Mouse (Mus musculus) c-Kit-positive CD71-positive TER-119-negative erythroid progenitor cells, embryonic 14.5 days (primary cell): ENCODE results near the gene Abca5.
"Not testable (repeated sequence)": the region's sequence is repeated elsewhere in the genome, so short reads cannot be mapped to it uniquely, and the experiment has no call there.

Source experiments
- DNase-seq: peaks from one replicate; pipeline ENCODE4 v3.0.0-alpha.2; 2013; ENCODE audit warnings: low read depth

Gene Abca5

DNA sequence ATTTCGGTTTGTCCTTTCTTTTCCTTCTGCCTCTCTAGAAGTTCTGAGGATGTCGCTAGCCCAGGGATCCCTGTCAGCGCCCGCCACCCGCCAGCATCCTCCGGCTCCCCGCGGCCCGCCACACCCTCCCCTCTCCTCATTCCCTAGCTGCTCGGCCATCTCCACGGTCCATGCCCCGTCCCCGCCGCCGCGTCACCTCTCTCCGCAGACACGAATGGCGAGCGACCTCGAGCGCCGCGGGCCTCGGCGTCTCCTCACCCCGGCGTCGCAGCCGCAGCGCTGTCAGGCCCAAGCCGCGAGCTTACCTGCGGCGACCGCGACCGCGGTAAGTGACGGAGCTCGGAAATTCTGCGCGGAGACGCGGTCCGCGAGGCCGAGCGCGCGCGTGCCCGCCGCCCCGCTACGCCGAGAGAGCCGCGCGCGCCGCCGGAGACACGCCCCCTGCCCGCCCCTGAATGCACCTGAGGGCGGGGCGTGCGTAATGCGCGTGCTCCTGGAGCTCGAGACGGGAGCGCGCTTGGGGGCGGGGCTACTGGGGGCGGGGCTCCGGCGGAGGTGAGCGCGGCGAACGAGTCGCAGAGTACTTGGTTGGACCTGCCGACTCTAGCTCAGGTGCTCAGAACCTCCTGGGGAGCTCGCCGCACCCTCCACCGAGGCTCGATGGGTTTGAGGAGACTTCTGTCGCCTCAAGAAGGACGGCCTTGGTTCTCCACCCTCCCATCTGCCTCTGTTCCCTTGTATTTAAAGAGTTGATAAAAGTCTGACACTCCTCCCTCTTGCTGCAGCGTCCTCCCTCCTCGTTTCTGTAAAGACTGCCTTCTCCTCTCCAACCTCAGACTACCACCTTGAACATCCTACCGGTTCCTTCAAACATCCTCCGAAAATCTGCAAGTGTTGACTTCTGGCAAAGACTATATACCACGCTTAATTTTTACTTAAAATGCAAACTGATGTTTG, at the start of gene Abca5:
Abca5 (minus strand) TSS at position 428 of the 957 bp plus-strand sequence.
- DNase-seq = peak; percentile 75

- no peak for DNase-seq
These were observed 48.0 kb upstream of the Abca5 start for GRCm38 (mm10) chr11:110385487-110385886.

- no peak for DNase-seq
These were observed 42.8 kb upstream of the Abca5 start for GRCm38 (mm10) chr11:110380310-110380668.

GRCm38 (mm10) chr11:110379661-110380309, 42.3 kb upstream of the Abca5 start:
- peak; percentile 30 for DNase-seq

DNA sequence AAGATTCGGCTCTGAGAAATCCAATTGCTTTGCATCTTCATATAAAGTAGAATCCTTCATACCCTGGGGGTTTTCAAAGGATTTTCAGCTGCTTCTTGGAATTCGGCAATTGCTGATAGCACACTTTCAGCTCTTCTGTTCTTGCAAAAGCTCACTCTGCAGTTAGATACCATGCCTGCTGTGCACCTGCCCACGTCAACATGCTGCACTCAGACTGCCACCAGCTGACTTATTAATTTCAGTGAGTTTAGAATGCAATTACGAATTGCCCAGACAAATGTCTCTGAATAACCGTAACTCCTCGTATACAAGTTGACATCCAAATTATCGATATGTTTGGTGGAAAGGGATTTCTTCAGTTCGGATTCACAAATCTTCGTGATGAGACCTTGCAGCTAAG, 36.5 kb upstream of the Abca5 start:
- DNase-seq = no peak

- DNase-seq = no peak
These were observed 34.9 kb upstream of the Abca5 start for GRCm38 (mm10) chr11:110372266-110372954.

DNA sequence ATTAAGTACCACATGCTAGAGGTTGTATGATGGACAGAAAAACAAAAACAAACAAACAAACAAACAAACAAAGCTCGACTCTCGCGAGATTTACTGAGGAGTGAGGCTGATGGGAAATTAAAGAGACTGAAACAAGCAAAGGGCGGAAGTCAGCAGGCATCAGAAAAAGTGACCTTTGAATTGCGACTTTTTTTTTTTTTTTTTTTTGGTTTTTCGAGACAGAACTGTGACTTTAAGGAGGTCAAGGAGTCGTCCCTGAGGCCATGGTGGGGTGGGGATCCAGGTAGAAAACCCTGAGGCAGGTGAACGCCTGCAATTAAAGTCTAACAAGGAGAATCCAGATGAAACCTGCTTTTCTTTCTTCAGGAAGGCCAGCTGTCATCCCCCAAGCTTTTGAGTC, 34.3 kb upstream of the Abca5 start:
- DNase-seq = no peak

- DNase-seq = no peak
These were observed 31.9 kb upstream of the Abca5 start for GRCm38 (mm10) chr11:110369312-110370019.

DNA sequence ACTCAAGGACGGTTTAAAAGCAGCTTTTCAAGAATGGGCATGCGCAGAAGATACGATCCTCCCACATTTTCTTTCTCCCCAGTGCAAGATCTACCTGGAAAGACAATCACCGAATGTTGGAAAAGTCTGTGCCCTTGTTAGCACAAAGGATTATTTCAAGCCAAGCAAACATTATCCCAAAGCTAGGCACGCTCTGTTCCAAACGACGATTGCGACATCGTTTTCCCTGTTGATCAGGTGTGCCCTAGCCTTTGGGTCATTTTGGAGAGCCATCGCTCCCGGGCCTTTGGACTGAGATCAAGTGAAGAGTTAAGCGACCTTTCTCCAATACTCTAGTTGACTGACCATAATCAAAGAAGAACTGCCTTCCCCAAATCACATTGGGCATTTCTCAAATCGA, 30.1 kb upstream of the Abca5 start:
- DNase-seq = no peak

GRCm38 (mm10) chr11:110366902-110367301, 29.4 kb upstream of the Abca5 start:
- peak; percentile 17 for DNase-seq

DNA sequence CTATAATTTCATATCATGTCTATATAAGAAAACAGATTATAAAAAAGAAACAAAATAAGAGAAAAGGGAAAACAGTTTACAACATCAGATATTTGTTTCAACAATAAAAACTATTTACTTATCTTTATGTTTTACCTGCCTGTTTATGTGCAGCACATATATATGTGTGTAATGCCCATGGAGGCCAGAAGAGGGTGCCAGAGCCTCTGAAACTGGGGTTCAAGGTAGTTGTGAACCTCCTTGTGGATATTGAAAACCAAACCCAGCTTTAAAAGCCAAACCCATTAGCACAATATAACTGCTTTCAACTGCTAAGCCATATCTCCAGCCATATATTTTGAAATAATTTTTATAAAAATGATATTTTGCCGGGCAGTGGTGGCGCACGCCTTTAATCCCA, 27.5 kb upstream of the Abca5 start:
- DNase-seq = peak; percentile 51

- DNase-seq = no peak
These were observed 20.4 kb upstream of the Abca5 start for GRCm38 (mm10) chr11:110357756-110358551.

GRCm38 (mm10) chr11:110355131-110355530, 17.6 kb upstream of the Abca5 start:
- DNase-seq = not testable (repeated sequence)

DNA sequence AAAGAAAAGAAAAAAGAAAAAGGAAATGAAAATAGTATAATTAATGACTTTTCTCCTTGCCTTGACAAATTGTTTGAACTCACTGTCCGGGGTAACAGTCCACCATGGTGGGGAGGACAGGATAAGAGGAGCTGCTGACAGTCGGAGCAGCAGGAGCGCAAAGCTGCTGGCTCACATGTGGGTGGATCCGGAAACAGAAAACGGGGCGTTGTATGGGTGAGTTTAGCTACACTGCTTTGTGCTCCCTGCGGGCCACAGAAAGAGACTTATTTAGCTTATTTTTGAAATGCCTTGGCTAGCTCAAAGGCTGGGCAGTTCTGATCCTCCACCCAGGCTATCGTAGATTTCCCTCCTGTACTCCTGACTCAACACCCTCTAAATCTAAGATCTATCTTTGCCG, 16.7 kb upstream of the Abca5 start:
- DNase-seq = no peak

DNA sequence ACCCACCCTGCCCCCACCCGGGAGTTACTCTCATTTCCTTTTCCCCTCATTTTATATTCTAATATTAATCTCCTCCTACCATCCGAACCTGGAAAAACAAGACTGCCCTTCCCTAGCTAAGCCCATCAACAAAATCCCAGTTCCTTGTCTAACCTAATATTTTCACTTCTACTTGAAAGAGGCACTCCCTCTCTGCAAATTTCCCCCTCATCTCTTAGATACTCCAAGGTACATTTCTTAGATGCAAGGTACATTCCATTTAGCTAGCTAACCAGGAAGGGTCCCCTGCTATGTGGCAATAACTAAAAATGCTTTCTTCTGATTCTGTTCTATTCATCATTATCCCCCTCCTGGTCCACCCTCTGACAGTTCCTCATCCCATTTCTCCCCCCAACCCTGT, 10.7 kb upstream of the Abca5 start:
- DNase-seq = no peak

GRCm38 (mm10) chr11:110347768-110348167, 10.3 kb upstream of the Abca5 start:
- DNase-seq = no peak

DNA sequence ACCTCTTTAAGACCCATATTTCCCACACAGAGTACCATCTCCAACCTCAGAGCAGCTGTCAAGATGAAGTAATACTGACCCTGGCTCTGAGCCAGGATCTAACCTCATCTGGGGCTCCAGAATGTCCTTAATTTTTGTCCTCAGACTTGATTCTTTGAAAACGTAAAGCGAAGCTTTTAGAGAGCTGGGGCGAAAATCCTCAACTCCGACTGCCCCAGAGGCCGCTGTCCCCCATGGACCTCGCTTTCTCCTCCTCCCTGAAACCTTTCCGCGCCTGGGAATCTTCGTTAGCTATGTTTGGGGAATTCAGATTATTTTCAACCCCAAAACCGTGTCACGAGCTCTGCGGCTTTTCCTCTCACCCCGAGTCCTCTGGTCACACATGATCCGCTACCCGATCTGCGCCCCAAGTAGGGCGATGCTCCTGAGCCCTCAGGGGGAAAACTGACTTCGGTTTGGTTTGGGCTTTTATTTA, 665 bp downstream of the Abca5 start:
- DNase-seq = no peak

DNA sequence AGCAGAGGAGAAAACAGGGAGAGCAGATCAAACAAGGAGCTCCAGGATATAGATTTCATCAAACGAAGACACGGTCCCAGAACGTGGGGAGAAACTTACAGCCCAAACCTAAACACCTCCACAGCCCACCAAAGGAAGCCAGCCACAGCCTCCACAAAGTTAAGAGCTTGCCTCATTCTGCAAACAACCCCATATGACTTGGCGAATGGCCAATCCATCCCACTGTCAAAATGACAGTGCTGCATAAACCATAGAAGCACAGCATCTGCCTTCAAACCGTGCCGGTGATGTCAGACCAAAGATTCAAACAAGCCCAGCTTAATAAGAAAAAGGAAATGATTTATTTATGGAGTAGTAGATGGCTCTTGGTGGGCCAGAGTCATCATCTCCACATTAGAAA, 7.4 kb downstream of the Abca5 start:
- DNase-seq = no peak

DNA sequence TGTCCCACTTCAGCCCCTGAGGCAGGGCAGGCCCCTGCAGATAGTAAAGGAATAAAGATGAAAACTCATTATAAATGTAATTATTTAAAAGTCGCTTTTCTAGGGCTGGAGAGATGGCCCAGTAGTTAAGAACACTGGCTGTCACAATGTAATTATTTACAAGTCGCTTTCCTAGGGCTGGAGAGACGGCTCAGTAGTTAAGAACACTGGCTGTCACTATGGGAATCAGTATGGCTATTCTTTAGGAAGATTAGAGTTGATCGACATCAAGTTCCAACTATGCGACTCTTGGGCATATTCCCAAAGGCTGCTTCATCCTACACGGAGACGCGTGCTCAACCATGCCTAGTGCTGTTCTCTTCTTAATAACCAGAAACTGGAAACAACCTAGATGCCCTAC, 15.2 kb downstream of the Abca5 start:
- DNase-seq = no peak

- DNase-seq = no peak
These were observed 30.9 kb downstream of the Abca5 start for GRCm38 (mm10) chr11:110306475-110307168.

- DNase-seq = no peak
These were observed 34.1 kb downstream of the Abca5 start for GRCm38 (mm10) chr11:110303411-110303810.
